Mouse (Mus musculus): ENCODE results near the gene Dzip1. TPM values are rescaled to one million over a fixed set of nuclear protein-coding genes. Genes with fewer than 3 reads are reported as not detected.
A peak's percentile ranks its signal among the peaks of the same experiment; 100 is the strongest.

Gene Dzip1
- polyA plus RNA-seq, 1 experiment = 70.1 TPM

GRCm38 (mm10) chr14:118834313-118834712 is 90.9 kb downstream of the Dzip1 start:
- peaks cover 32% of the 10 kb centered on the region for H3K4me1 ChIP-seq (replicated peaks; ENCODE audit: control insufficient read depth, insufficient read depth, low read length)
- peak overlapping the region; percentile 100 for H3K27ac ChIP-seq (ENCODE audit: control insufficient read depth, insufficient read depth, low read length)
- H3K27me3 ChIP-seq (ENCODE audit: control insufficient read depth, insufficient read depth, low read length) = no peaks in the 10 kb centered on the region
- no peak overlapping the region for H3K4me3 ChIP-seq (ENCODE audit: control insufficient read depth, insufficient read depth, low read length)
- WGBS = 3% methylated on average over 7 of the region's 7 CpGs
- no peak for TF ChIP-seq CTCF (IDR thresholded peaks at IDR 0.05; ENCODE audit: borderline replicate concordance, control insufficient read depth, extremely low read depth, insufficient read depth, low read length, poor library complexity)
- TF ChIP-seq POLR2A (IDR thresholded peaks at IDR 0.05; ENCODE audit: control insufficient read depth, extremely low read depth, insufficient read depth, low read length, poor library complexity) = no peak
- peak; percentile 58 for DNase-seq
- H3K36me3 ChIP-seq (ENCODE audit: control insufficient read depth, insufficient read depth, low read length) = no peaks in the 10 kb centered on the region

GRCm38 (mm10) chr14:118833241-118833640 is 92.0 kb downstream of the Dzip1 start:
- no peak for TF ChIP-seq CTCF (IDR thresholded peaks at IDR 0.05; ENCODE audit: borderline replicate concordance, control insufficient read depth, extremely low read depth, insufficient read depth, low read length, poor library complexity)
- TF ChIP-seq POLR2A (IDR thresholded peaks at IDR 0.05; ENCODE audit: control insufficient read depth, extremely low read depth, insufficient read depth, low read length, poor library complexity) = no peak
- no peak overlapping the region; the same call in 1 of the 2 replicates for H3K27ac ChIP-seq (ENCODE audit: control insufficient read depth, insufficient read depth, low read length)
- no peaks in the 10 kb centered on the region for H3K27me3 ChIP-seq (ENCODE audit: control insufficient read depth, insufficient read depth, low read length)
- 95% methylated on average over 6 of the region's 6 CpGs for WGBS
- H3K4me3 ChIP-seq (ENCODE audit: control insufficient read depth, insufficient read depth, low read length) = no peak overlapping the region
- no peaks in the 10 kb centered on the region for H3K36me3 ChIP-seq (ENCODE audit: control insufficient read depth, insufficient read depth, low read length)
- DNase-seq = no peak
- H3K4me1 ChIP-seq (replicated peaks; ENCODE audit: control insufficient read depth, insufficient read depth, low read length) = peaks cover 30% of the 10 kb centered on the region

- 88% methylated on average over 4 of the region's 4 CpGs for WGBS
- TF ChIP-seq CTCF (IDR thresholded peaks at IDR 0.05; ENCODE audit: borderline replicate concordance, control insufficient read depth, extremely low read depth, insufficient read depth, low read length, poor library complexity) = no peak
- no peak for TF ChIP-seq POLR2A (IDR thresholded peaks at IDR 0.05; ENCODE audit: control insufficient read depth, extremely low read depth, insufficient read depth, low read length, poor library complexity)
- Histone ChIP-seq H3K27me3 (ENCODE audit: control insufficient read depth, insufficient read depth, low read length) (no peaks in the 10 kb centered on the region), H3K36me3 (ENCODE audit: control insufficient read depth, insufficient read depth, low read length) (no peaks in the 10 kb centered on the region), H3K27ac (ENCODE audit: control insufficient read depth, insufficient read depth, low read length) (no peak overlapping the region), H3K4me3 (ENCODE audit: control insufficient read depth, insufficient read depth, low read length) (no peak overlapping the region), H3K4me1 (replicated peaks; ENCODE audit: control insufficient read depth, insufficient read depth, low read length) (peaks cover 29% of the 10 kb centered on the region)
- no peak for DNase-seq
These were observed 93.7 kb downstream of the Dzip1 start for GRCm38 (mm10) chr14:118831597-118831996.

- Histone ChIP-seq H3K27me3 (ENCODE audit: control insufficient read depth, insufficient read depth, low read length) (no peaks in the 10 kb centered on the region), H3K4me1 (replicated peaks; ENCODE audit: control insufficient read depth, insufficient read depth, low read length) (peaks cover 27% of the 10 kb centered on the region), H3K4me3 (ENCODE audit: control insufficient read depth, insufficient read depth, low read length) (no peak overlapping the region), H3K36me3 (ENCODE audit: control insufficient read depth, insufficient read depth, low read length) (no peaks in the 10 kb centered on the region), H3K27ac (ENCODE audit: control insufficient read depth, insufficient read depth, low read length) (no peak overlapping the region)
- 96% methylated on average over 11 of the region's 11 CpGs for WGBS
- no peak for DNase-seq
- no peak for TF ChIP-seq POLR2A (IDR thresholded peaks at IDR 0.05; ENCODE audit: control insufficient read depth, extremely low read depth, insufficient read depth, low read length, poor library complexity)
- TF ChIP-seq CTCF (IDR thresholded peaks at IDR 0.05; ENCODE audit: borderline replicate concordance, control insufficient read depth, extremely low read depth, insufficient read depth, low read length, poor library complexity) = no peak
These were observed 95.7 kb downstream of the Dzip1 start for GRCm38 (mm10) chr14:118829331-118830095.

- WGBS = 54% methylated on average over 7 of the region's 7 CpGs
- Histone ChIP-seq H3K27ac (ENCODE audit: control insufficient read depth, insufficient read depth, low read length) (no peak overlapping the region), H3K36me3 (ENCODE audit: control insufficient read depth, insufficient read depth, low read length) (no peaks in the 10 kb centered on the region), H3K4me1 (replicated peaks; ENCODE audit: control insufficient read depth, insufficient read depth, low read length) (peaks cover 23% of the 10 kb centered on the region), H3K27me3 (ENCODE audit: control insufficient read depth, insufficient read depth, low read length) (no peaks in the 10 kb centered on the region), H3K4me3 (ENCODE audit: control insufficient read depth, insufficient read depth, low read length) (no peak overlapping the region)
- TF ChIP-seq CTCF (IDR thresholded peaks at IDR 0.05; ENCODE audit: borderline replicate concordance, control insufficient read depth, extremely low read depth, insufficient read depth, low read length, poor library complexity) = no peak
- TF ChIP-seq POLR2A (IDR thresholded peaks at IDR 0.05; ENCODE audit: control insufficient read depth, extremely low read depth, insufficient read depth, low read length, poor library complexity) = no peak
- DNase-seq = no peak
These were observed 97.9 kb downstream of the Dzip1 start for GRCm38 (mm10) chr14:118827283-118827904.

GRCm38 (mm10) chr14:118826346-118826745 is 98.9 kb downstream of the Dzip1 start:
- DNase-seq = no peak
- TF ChIP-seq POLR2A (IDR thresholded peaks at IDR 0.05; ENCODE audit: control insufficient read depth, extremely low read depth, insufficient read depth, low read length, poor library complexity) = no peak
- no peak for TF ChIP-seq CTCF (IDR thresholded peaks at IDR 0.05; ENCODE audit: borderline replicate concordance, control insufficient read depth, extremely low read depth, insufficient read depth, low read length, poor library complexity)
- WGBS = 93% methylated on average over 8 of the region's 8 CpGs
- Histone ChIP-seq H3K36me3 (ENCODE audit: control insufficient read depth, insufficient read depth, low read length) (no peaks in the 10 kb centered on the region), H3K4me3 (ENCODE audit: control insufficient read depth, insufficient read depth, low read length) (no peak overlapping the region), H3K27ac (ENCODE audit: control insufficient read depth, insufficient read depth, low read length) (no peak overlapping the region), H3K27me3 (ENCODE audit: control insufficient read depth, insufficient read depth, low read length) (no peaks in the 10 kb centered on the region), H3K4me1 (replicated peaks; ENCODE audit: control insufficient read depth, insufficient read depth, low read length) (peaks cover 26% of the 10 kb centered on the region)

Other genes with a start within 250 kb of the Dzip1 start
- 5.5 and 5.8 TPM in 2 replicates for gene Abcc4, start 219.2 kb downstream of the Dzip1 start, polyA plus RNA-seq (2012; rRNA removed)
- gene Cldn10, start 137.6 kb downstream of the Dzip1 start, polyA plus RNA-seq (2012; rRNA removed) = 0.89 and 1.2 TPM in 2 replicates
- gene Dnajc3, start 12.5 kb upstream of the Dzip1 start, polyA plus RNA-seq (2012; rRNA removed) = 29.8 and 31.8 TPM in 2 replicates
- gene Uggt2, start 174.0 kb upstream of the Dzip1 start, polyA plus RNA-seq (2012; rRNA removed) = 0.55 and 0.84 TPM in 2 replicates
- gene Hs6st3, start 212.9 kb upstream of the Dzip1 start, polyA plus RNA-seq (2012; rRNA removed) = 0.05 TPM in 1 of 2 replicates, not detected in the other

All from thymus, adult 2 months (tissue).